Mouse (Mus musculus): Measurements from ENCODE around the gene Pitpnb.
A peak's percentile ranks its signal among the peaks of the same experiment; 100 is the strongest.

Gene Pitpnb

DNA sequence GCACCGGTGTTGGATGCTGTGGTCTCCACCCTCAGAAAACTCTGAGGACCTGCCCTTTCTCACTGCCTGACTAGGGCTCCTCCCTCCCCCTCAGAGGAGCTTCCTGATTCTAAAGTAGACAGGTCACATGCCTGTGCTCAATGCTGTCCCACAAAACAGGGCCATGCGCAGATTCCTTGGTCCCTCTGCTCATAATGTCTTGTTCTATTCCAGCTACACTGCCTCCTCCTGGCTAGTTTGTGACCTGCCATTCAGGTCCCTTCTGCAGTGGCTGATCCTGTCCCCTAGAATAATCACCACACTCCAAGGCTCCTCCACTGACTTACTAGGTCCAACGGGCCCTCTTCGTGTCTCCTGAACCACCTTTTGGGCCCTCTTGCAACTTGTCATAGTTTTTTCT lies 65.6 kb downstream of the Pitpnb start:
- DNase-seq (ENCODE audit: low read depth) = no peak

- no peak for DNase-seq (ENCODE audit: low read depth)
Measured at GRCm38 (mm10) chr5:111398471-111398870, 67.9 kb downstream of the Pitpnb start.

GRCm38 (mm10) chr5:111399271-111399670 lies 68.7 kb downstream of the Pitpnb start:
- no peak for DNase-seq (ENCODE audit: low read depth)

GRCm38 (mm10) chr5:111401879-111402650 lies 71.5 kb downstream of the Pitpnb start:
- no peak for DNase-seq (ENCODE audit: low read depth)

GRCm38 (mm10) chr5:111402651-111402996 lies 72.1 kb downstream of the Pitpnb start:
- no peak for DNase-seq (ENCODE audit: low read depth)

DNA sequence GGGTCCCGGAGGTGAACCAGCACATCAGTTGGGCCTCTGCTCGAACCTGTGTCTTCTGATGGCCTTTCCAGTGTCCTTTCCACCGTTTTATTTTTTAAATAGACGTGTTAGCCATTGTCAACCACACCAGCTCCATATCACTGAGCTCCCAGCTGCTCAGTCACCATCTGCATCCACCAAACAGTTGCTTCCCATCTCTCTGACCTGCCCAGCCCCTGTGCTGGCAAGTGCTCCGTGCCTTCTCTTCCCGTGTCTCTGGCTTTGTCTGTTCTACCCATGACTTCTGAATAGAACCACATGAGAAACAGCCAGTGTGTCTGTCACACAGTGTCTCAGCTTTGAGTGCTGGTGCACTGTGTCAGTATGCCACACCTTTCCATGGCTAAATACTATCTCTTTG lies 74.2 kb downstream of the Pitpnb start:
- no peak for DNase-seq (ENCODE audit: low read depth)

DNA sequence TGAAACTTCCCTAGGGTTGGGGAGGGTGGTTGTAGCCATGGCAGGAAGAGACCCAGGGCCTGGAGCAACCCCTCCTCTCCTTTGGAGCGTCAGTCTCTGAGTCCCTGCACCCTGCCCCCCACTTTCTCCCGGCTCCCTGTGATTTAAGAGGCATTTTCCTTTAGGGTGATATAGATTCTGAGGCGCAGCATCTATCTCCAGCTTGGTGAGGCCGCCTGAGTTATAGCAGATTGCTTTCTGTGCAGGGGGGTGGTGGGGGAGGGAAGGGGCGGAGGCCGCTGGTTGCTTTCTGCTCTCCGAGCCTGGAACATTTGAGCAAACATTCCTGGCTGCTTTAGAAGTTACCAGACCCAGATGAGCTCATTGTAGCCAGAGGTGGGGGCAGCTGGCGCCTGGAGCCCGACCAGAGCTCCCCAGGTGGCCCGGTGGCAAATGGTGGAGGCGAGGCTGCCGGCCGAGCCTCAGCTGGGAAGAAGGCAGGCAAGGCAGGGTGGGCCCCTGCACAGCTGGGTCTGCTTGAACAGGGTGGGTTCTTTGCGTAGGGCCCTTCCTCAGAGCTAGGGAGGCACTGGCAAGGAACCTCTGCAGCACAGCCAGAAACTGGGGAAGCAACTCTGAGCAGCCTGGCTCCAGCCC lies 78.0 kb downstream of the Pitpnb start:
- no peak for DNase-seq (ENCODE audit: low read depth)

DNA sequence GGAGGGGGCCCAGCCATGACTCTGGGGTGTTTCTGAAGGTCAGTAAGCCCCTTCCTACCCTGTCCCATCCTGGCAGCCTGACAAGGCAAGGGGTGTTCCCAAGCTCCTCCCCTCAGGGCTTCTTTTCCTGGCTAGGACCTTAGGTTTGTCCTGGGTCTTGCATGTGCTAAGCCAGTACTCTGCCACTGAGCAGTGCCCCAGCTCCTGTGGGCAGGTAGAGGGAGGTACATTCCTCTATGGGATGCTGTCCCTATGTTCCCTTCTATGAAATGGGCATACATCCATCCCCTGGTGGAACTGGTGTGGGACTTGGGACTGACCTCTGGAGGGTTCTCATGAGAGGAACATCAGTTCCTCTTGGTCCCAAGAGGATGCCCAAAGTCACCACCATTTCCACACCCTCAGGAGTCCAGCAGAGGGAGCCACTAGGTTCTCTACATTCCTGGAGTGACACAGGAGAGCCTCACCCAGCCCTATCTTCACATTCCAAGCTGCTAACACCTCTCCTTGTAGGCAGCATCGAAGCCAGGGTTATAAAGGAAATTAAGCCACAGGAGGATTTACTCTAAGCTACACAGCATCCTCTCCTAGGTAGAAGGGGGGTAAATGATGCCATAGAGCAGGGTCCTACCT lies 79.0 kb downstream of the Pitpnb start:
- peak; percentile 12 for DNase-seq (ENCODE audit: low read depth)

- no peak for DNase-seq (ENCODE audit: low read depth)
Measured at GRCm38 (mm10) chr5:111410665-111411064, 80.1 kb downstream of the Pitpnb start.

DNA sequence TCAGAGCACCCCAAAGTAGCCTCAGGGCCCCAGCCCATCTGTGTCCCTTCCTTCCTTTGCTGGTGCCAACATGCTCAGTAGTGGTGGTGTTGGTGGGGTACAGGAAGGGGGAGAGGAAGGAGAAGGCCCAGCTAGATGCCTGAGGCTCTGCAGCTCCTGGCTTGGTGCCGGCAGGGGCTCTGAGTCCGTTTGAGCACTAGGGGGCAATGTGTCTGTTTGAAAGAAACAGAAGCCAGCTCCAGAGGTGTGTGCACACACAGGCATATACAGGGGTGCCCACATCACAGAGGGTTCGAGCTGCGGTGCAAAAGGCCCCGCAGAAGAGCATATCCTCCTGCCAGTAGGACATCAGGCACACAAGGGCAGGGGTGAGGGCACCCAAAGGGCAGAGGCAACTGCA lies 83.6 kb downstream of the Pitpnb start:
- peak; percentile 56 for DNase-seq (ENCODE audit: low read depth)

GRCm38 (mm10) chr5:111414770-111415249 lies 84.2 kb downstream of the Pitpnb start:
- no peak for DNase-seq (ENCODE audit: low read depth)

GRCm38 (mm10) chr5:111415575-111415974 lies 85.0 kb downstream of the Pitpnb start:
- DNase-seq (ENCODE audit: low read depth) = no peak

- DNase-seq (ENCODE audit: low read depth) = peak; percentile 13
Measured at GRCm38 (mm10) chr5:111416048-111416447, 85.5 kb downstream of the Pitpnb start.

DNA sequence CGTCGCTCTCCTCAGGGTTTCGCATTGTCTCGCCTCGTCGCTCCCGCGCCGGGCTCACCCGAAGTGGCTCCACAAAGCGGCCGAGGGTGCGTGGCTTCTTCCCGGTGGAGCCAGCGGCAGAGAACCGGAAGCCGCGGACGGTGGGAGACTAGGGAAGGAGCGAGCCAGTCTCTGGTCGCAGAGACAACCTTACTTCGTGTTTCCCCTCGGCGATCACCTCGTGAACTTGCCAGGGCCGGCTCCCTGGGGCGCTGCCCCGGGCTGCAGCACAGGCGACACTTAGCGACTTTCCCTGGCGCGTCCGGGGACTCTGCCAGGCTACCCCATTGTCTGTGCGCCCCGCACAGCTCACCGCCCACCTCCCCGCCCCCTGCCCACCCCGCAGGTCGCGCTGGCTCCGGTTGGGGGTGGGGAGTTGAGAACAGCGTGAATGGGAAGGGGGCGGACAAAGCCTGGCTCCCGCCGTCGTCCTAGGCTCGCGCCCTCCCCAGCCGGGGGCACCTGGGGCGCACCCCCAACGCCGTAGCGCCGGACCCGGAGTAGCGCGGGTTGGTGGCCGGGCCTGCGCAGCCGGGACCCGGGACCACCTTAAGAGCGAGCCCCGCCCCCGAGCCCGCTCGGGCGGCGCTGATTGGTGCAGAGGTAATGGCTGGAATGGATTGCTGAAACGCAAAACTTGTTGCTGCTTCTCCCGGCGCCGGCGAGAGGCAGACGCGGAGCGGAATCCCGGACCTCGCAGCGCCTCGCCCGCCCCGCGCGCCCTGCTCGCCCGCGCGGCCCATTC lies 86.2 kb downstream of the Pitpnb start, which contains the start of gene Mn1:
Mn1 (plus strand) TSS at position 772 of the 784 bp plus-strand sequence.
- no peak for DNase-seq (ENCODE audit: low read depth)

GRCm38 (mm10) chr5:111417378-111418131 lies 87.0 kb downstream of the Pitpnb start:
- no peak for DNase-seq (ENCODE audit: low read depth)

DNA sequence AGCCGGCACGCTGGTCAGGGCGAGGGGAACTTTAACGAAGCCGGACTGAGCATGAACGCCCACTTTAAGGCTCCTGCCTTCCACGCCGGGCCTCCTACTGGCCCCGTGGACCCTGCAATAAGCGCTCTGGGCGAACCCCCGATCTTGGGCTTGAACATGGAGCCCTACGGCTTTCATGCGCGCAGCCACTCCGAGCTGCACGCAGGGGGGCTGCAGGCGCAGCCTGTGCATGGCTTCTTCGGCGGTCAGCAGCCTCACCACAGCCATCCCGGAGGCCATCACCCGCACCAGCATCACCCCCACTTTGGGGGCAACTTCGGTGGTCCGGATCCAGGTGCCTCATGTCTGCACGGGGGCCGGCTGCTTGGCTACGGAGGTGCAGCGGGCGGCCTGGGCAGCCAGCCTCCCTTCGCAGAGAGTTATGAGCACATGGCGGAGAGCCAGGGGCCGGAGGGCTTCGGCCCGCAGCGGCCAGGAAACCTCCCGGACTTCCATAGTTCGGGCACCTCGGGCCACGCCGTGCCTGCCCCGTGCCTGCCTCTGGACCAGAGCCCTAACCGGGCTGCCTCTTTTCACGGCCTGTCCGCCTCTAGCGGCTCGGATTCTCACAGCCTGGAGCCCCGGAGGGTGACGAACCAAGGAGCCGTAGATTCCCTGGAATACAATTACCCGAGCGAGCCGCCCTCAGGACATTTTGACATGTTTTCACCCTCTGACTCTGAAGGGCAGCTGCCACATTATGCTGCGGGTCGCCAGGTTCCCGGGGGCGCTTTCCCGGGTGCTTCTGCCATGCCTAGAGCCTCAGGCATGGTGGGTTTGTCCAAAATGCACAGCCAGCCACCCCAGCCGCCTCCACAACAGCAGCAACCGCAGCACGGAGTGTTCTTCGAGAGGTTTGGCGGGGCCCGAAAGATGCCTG lies 87.9 kb downstream of the Pitpnb start:
- no peak for DNase-seq (ENCODE audit: low read depth)

- DNase-seq (ENCODE audit: low read depth) = no peak
Measured at GRCm38 (mm10) chr5:111419121-111419881, 88.7 kb downstream of the Pitpnb start.

DNA sequence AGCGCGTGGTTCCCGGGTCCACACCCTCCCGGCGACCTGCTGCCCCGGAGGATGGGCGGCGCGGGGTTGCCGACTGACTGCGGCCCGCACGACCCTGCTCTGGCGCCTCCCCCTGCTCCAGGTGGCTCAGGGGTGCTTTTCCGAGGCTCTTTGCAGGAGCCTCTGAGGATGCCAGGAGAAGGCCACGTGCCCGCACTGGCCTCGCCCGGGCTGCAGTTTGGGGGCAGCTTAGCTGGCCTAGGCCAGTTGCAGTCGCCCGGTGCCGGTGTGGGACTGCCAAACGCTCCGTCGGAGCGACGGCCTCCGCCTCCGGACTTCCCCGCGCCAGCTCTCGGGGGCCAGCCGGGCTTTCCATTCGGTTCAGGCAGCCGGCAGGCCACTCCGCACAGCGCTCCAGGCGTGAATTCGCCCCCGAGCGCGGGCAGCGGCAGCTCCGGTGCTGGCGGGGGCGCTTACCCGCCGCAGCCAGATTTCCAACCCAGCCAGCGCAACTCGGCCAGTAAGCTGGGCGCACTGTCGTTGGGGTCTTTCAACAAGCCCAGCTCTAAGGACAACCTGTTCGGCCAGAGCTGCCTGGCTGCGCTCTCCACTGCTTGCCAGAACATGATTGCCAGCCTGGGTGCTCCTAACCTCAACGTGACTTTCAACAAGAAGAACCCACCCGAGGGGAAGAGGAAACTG lies 89.6 kb downstream of the Pitpnb start:
- no peak for DNase-seq (ENCODE audit: low read depth)

DNA sequence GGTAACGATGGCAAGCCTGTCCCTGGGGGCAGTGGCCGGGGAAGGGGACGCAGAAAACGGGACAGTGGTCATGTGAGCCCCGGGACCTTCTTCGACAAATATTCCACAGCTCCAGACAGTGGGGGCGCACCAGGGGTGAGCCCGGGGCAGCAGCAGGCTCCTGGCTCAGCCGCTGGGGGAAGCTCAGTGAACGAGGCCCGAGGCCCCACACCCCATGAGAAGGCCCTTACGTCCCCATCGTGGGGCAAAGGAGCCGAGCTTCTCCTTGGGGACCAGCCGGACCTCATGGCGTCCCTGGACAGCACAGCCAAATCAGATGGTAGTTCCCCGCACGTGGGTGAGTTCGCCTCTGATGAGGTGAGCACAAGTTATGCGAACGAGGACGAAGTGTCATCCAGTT lies 90.3 kb downstream of the Pitpnb start:
- no peak for DNase-seq (ENCODE audit: low read depth)

All from induced T-regulatory cell, adult 2 months (primary cell).